ENCODE assay signal across 17 mouse cellular contexts in the genomic region with DNA sequence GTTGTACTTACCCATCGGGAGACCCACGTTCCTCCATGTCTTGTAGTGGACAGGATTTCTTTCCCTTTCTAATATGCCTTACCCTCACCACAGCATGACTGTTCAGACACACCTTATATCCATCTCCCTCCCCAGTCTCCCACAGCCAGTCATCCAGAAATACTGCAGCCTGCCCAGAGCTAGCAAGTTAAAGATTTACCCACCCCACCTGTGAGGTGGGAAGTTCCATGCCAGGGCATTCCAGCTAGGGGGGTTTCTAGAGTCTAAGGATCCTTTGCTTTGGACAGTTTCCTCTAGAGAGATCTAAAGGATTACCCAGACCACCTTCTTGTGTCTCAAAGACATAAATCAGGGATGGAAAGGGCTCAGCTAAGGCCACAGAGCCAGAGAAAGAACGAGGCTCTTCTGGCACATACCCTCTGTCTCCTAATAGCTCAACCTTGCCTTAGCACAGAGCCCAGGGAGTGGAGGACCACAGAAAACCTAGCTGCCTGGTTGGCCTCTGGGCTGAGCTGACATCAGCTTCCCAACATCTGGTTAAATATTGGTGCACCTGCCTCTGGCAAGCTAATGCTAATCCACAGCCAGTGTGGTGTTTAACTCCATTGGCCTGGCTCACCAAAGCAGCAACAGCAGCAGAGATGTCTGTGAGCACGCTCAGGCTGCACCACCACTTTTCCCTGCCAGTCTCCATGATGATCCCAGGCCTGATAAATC. TPM values are rescaled to one million over a fixed set of nuclear protein-coding genes. Genes with fewer than 3 reads are reported as not detected.
A peak's percentile ranks its signal among the peaks of the same experiment; 100 is the strongest.
DNase-seq lines count a peak whose midpoint lies in the region; ATAC-seq and TF ChIP-seq lines count a peak whose summit lies in the region.
"Had no signal": no experiment of that assay in that cellular context is flagged by ENCODE, and none has a peak within 500 bp of the region (broad histone marks: within the 10 kb centered on the region; RNA-seq: fewer than 3 reads in every experiment).

A gene (minus strand): TSS at position 163 of the 717 bp plus-strand sequence.

- no peak for TF ChIP-seq POLR2A in ES-Bruce4 (IDR thresholded peaks at IDR 0.05; ENCODE audit: insufficient read depth, low read length)

- H3K36me3 ChIP-seq in ES-Bruce4 (ENCODE audit: control insufficient read depth, insufficient read depth, low read length, poor library complexity, severe bottlenecking) = no peaks in the 10 kb centered on the region
- no peaks in the 10 kb centered on the region for H3K36me3 ChIP-seq in intestine, embryonic 16.5 days (ENCODE audit: control insufficient read depth, insufficient read depth, low read length)
- no peaks in the 10 kb centered on the region for H3K36me3 ChIP-seq in liver, embryonic 15.5 days (replicated peaks)
- H3K36me3 ChIP-seq in midbrain, postnatal 0 days (ENCODE audit: insufficient read depth, low read length) = no peaks in the 10 kb centered on the region
- H3K36me3 ChIP-seq: embryonic facial prominence, embryonic 12.5 days; forebrain, embryonic 12.5 days; neural tube, embryonic 12.5 days had no signal

- no peak for TF ChIP-seq CTCF in ES-Bruce4 (IDR thresholded peaks at IDR 0.05; ENCODE audit: low read depth, low read length)
- TF ChIP-seq CTCF in midbrain, postnatal 0 days (IDR thresholded peaks at IDR 0.05) = no peak

- peak; percentile 97 for ATAC-seq in intestine, embryonic 16.5 days
- peak; percentile 82 for ATAC-seq in liver, embryonic 15.5 days (ENCODE audit: insufficient read depth)
- ATAC-seq in midbrain, postnatal 0 days (ENCODE audit: low FRiP score) = no peak

- H3K4me1 ChIP-seq in ES-Bruce4 (ENCODE audit: control insufficient read depth, insufficient read depth, low read length) = no peaks in the 10 kb centered on the region
- peaks cover 7% of the 10 kb centered on the region for H3K4me1 ChIP-seq in intestine, embryonic 16.5 days (ENCODE audit: control insufficient read depth, insufficient read depth, low read length)
- H3K4me1 ChIP-seq in liver, embryonic 15.5 days (replicated peaks) = no peaks in the 10 kb centered on the region
- H3K4me1 ChIP-seq in midbrain, postnatal 0 days (ENCODE audit: insufficient read depth, low read length) = no peaks in the 10 kb centered on the region
- H3K4me1 ChIP-seq: embryonic facial prominence, embryonic 12.5 days; forebrain, embryonic 12.5 days; neural tube, embryonic 12.5 days had no signal

- TF ChIP-seq EP300 in ES-Bruce4 (IDR thresholded peaks at IDR 0.05; ENCODE audit: insufficient read depth, low read depth, low read length) = no peak

- no peaks in the 10 kb centered on the region for H3K9me3 ChIP-seq in ES-Bruce4 (replicated peaks; ENCODE audit: control insufficient read depth, insufficient read depth, low read length, poor library complexity, severe bottlenecking)
- no peaks in the 10 kb centered on the region for H3K9me3 ChIP-seq in intestine, embryonic 16.5 days (ENCODE audit: control insufficient read depth, low read length)
- no peaks in the 10 kb centered on the region for H3K9me3 ChIP-seq in liver, embryonic 15.5 days (replicated peaks)
- no peaks in the 10 kb centered on the region for H3K9me3 ChIP-seq in midbrain, postnatal 0 days (ENCODE audit: low read length)
- H3K9me3 ChIP-seq: embryonic facial prominence, embryonic 12.5 days; forebrain, embryonic 12.5 days; neural tube, embryonic 12.5 days had no signal

- 0 out of 2 replicates have a peak, but pooled peaks cover 1% of the 10 kb centered on the region for H3K27me3 ChIP-seq in ES-Bruce4 (ENCODE audit: control insufficient read depth, insufficient read depth, low read length, poor library complexity, severe bottlenecking)
- H3K27me3 ChIP-seq in intestine, embryonic 16.5 days (replicated peaks; ENCODE audit: control insufficient read depth, insufficient read depth, low read length) = no peaks in the 10 kb centered on the region
- no peaks in the 10 kb centered on the region for H3K27me3 ChIP-seq in liver, embryonic 15.5 days
- no peaks in the 10 kb centered on the region for H3K27me3 ChIP-seq in midbrain, postnatal 0 days (ENCODE audit: insufficient read depth, low read length)

- H3K4me2 ChIP-seq in intestine, embryonic 16.5 days (ENCODE audit: low read depth, low read length) = peak within 1 kb of the TSS; percentile 52
- peak within 1 kb of the TSS; percentile 47 for H3K4me2 ChIP-seq in liver, embryonic 15.5 days
- H3K4me2 ChIP-seq in midbrain, postnatal 0 days (ENCODE audit: low read depth, low read length, poor library complexity, severe bottlenecking) = no peak within 1 kb of the TSS
- H3K4me2 ChIP-seq: embryonic facial prominence, embryonic 12.5 days; forebrain, embryonic 12.5 days; neural tube, embryonic 12.5 days had no signal

- no peak within 1 kb of the TSS for H3K9ac ChIP-seq in ES-Bruce4 (ENCODE audit: low read depth, poor library complexity, severe bottlenecking)
- H3K9ac ChIP-seq in intestine, embryonic 16.5 days (ENCODE audit: low read depth, low read length) = peak within 1 kb of the TSS; percentile 69
- no peak within 1 kb of the TSS for H3K9ac ChIP-seq in liver, embryonic 15.5 days
- H3K9ac ChIP-seq in midbrain, postnatal 0 days (replicated peaks; ENCODE audit: low read length, poor library complexity, severe bottlenecking) = no peak within 1 kb of the TSS
- H3K9ac ChIP-seq: embryonic facial prominence, embryonic 12.5 days; forebrain, embryonic 12.5 days; neural tube, embryonic 12.5 days had no signal

- WGBS in intestine, embryonic 16.5 days = 56% methylated on average over 4 of the region's 4 CpGs
- WGBS in liver, embryonic 15.5 days (ENCODE audit: insufficient replicate concordance) = 45% methylated on average over 4 of the region's 4 CpGs
- WGBS in midbrain, postnatal 0 days = 74% methylated on average over 4 of the region's 4 CpGs

- intact Hi-C loops in left cerebral cortex, postnatal 36 days (cut with DNase I) = no loop called here

- no peak within 1 kb of the TSS for H3K27ac ChIP-seq in ES-Bruce4 (ENCODE audit: insufficient read depth, low read length)
- H3K27ac ChIP-seq in intestine, embryonic 16.5 days (ENCODE audit: low read length) = peak within 1 kb of the TSS; percentile 85
- H3K27ac ChIP-seq in liver, embryonic 15.5 days (replicated peaks) = no peak within 1 kb of the TSS
- no peak within 1 kb of the TSS for H3K27ac ChIP-seq in midbrain, postnatal 0 days (ENCODE audit: low read depth, low read length)
- H3K27ac ChIP-seq: embryonic facial prominence, embryonic 12.5 days; forebrain, embryonic 12.5 days; heart, adult 2 months; neural tube, embryonic 12.5 days had no signal

- peak within 1 kb of the TSS; percentile 33 for H3K4me3 ChIP-seq in ES-Bruce4 (ENCODE audit: low read depth, low read length)
- peak within 1 kb of the TSS; percentile 50 for H3K4me3 ChIP-seq in intestine, embryonic 16.5 days (ENCODE audit: low read length)
- peak within 1 kb of the TSS; percentile 33 for H3K4me3 ChIP-seq in liver, embryonic 15.5 days (replicated peaks)
- no peak within 1 kb of the TSS for H3K4me3 ChIP-seq in midbrain, postnatal 0 days (ENCODE audit: low read depth, low read length)
- H3K4me3 ChIP-seq: embryonic facial prominence, embryonic 12.5 days; forebrain, embryonic 12.5 days; heart, adult 2 months; neural tube, embryonic 12.5 days had no signal

- DNase-seq in kidney, postnatal 10 days = peak; percentile 79
- DNase-seq in thymus, postnatal 36 days = no peak
- DNase-seq in cerebellum, adult 8-10 months = no peak
- no peak for DNase-seq in midbrain, postnatal 0 days (ENCODE audit: low spot score)
- DNase-seq in left cerebral cortex, postnatal 36 days (ENCODE audit: low spot score in 2 of 2) = no peak
- DNase-seq: cerebellum, postnatal 14 days; heart, adult 2 months; heart, postnatal 36 days; midbrain, embryonic 14.5 days had no signal

RNA-seq across cellular contexts. Expression of the gene that starts here (rescaled TPM):
- not detected in 2 replicates for polyA plus RNA-seq in ES-Bruce4 (2011; ENCODE audit: insufficient read depth, insufficient read length, low read depth, missing spikeins)
- 98.5 and 102 TPM in 2 replicates for polyA plus RNA-seq in intestine, embryonic 16.5 days (2015; fragmentation: Nextera tagmentation; extraction: Ambion mirVana)
- 5.1 and 5.7 TPM in 2 replicates for polyA plus RNA-seq in liver, embryonic 15.5 days (2015; fragmentation: Nextera tagmentation; extraction: Ambion mirVana)
- 0.28 and 0.60 TPM in 2 replicates for total RNA-seq in midbrain, postnatal 0 days (2014; rRNA removed)
- 0.16 and 0.21 TPM in 2 replicates for polyA plus RNA-seq in midbrain, postnatal 0 days (2015; fragmentation: Nextera tagmentation; extraction: Ambion mirVana)
- not detected for total RNA-seq in left cerebral cortex, postnatal 36 days (2021)
- total RNA-seq: heart, adult 2 months; heart, postnatal 36 days; layer of hippocampus, adult 18-20 months; left cerebral cortex, postnatal 14 days had no signal
- polyA plus RNA-seq: forebrain, embryonic 12.5 days; heart, adult 2 months; midbrain, embryonic 14.5 days; neural tube, embryonic 12.5 days had no signal

Comparison
In these comparisons a context has a peak if more than half of its experiments do, and no peak if none do; other contexts are left out.
1. RNA of the gene that starts here (polyA plus RNA-seq): 98.5 to 102 TPM in intestine, embryonic 16.5 days; 5.1 to 5.7 TPM in liver, embryonic 15.5 days, 0.16 to 0.21 TPM in midbrain, postnatal 0 days and not detected in ES-Bruce4; every median in the first group is over 10 times any median in the second.